Mouse (Mus musculus): ENCODE measurements around the gene Tmem252.

GRCm38 (mm10) chr19:24644971-24645370 lies 28.8 kb upstream of the Tmem252 start:
- TF ChIP-seq CTCF (IDR thresholded peaks at IDR 0.05; ENCODE audit: borderline replicate concordance, insufficient read depth, low read length) (no peak), POLR2A (IDR thresholded peaks at IDR 0.05; ENCODE audit: low read depth, low read length) (no peak)

Measured in embryonic fibroblast, embryonic 13.5 days (primary cell).